Mouse (Mus musculus): ENCODE data around the gene Zfp60.

Gene Zfp60

GRCm38 (mm10) chr7:27794566-27794965, 63.4 kb downstream of the Zfp60 start:
- no peak for DNase-seq

GRCm38 (mm10) chr7:27797906-27798811, 67.0 kb downstream of the Zfp60 start:
- DNase-seq, result peak; percentile 67

- DNase-seq, result peak; percentile 44
Measured at GRCm38 (mm10) chr7:27801137-27801536, 69.9 kb downstream of the Zfp60 start.

- peak; percentile 13 for DNase-seq
Measured at GRCm38 (mm10) chr7:27802986-27803385, 71.8 kb downstream of the Zfp60 start.

Measured in retina, postnatal 1 day (tissue).